Mouse (Mus musculus) CH12F3 (cell line): ENCODE measurements around the gene A830031A19Rik.

Source experiments
- in situ Hi-C: fragments of 300-500 bp; cut with MboI; formaldehyde crosslinking; loops from 2 replicates; pipeline ENCODE4 v1.14.3; 2020; ENCODE audit warnings: low sequenced_read_pairs

The A830031A19Rik gene

GRCm38 (mm10) chr11:24074634-24075104, at the start of gene A830031A19Rik:
TSS of gene A830031A19Rik (minus strand) at chr11:24075054.
- in situ Hi-C loops, result no loop called here

- in situ Hi-C loops, result no loop called here
These were observed 49.1 kb upstream of the A830031A19Rik start for GRCm38 (mm10) chr11:24123991-24124390.

GRCm38 (mm10) chr11:24122899-24123298, 48.0 kb upstream of the A830031A19Rik start:
- in situ Hi-C loops, result no loop called here

GRCm38 (mm10) chr11:24121136-24121535, 46.3 kb upstream of the A830031A19Rik start:
- in situ Hi-C loops, result no loop called here

GRCm38 (mm10) chr11:24116582-24117318, 41.9 kb upstream of the A830031A19Rik start:
- in situ Hi-C loops, result no loop called here

- in situ Hi-C loops, result no loop called here
These were observed 41.2 kb upstream of the A830031A19Rik start for GRCm38 (mm10) chr11:24116041-24116440.

- in situ Hi-C loops, result no loop called here
These were observed 40.3 kb upstream of the A830031A19Rik start for GRCm38 (mm10) chr11:24115017-24115752.

- in situ Hi-C loops, result no loop called here
These were observed 36.9 kb upstream of the A830031A19Rik start for GRCm38 (mm10) chr11:24111720-24112119.

- in situ Hi-C loops, result no loop called here
These were observed 35.3 kb upstream of the A830031A19Rik start for GRCm38 (mm10) chr11:24110113-24110512.

- in situ Hi-C loops, result no loop called here
These were observed 34.5 kb upstream of the A830031A19Rik start for GRCm38 (mm10) chr11:24109388-24109787.

GRCm38 (mm10) chr11:24108974-24109373, 34.1 kb upstream of the A830031A19Rik start:
- in situ Hi-C loops, result no loop called here

- in situ Hi-C loops, result no loop called here
These were observed 32.6 kb upstream of the A830031A19Rik start for GRCm38 (mm10) chr11:24107414-24107813.

GRCm38 (mm10) chr11:24103128-24103742, 28.4 kb upstream of the A830031A19Rik start:
- in situ Hi-C loops, result no loop called here

GRCm38 (mm10) chr11:24102372-24102771, 27.5 kb upstream of the A830031A19Rik start:
- in situ Hi-C loops, result no loop called here

- in situ Hi-C loops, result no loop called here
These were observed 26.8 kb upstream of the A830031A19Rik start for GRCm38 (mm10) chr11:24101625-24102024.

GRCm38 (mm10) chr11:24100449-24101070, 25.7 kb upstream of the A830031A19Rik start:
- in situ Hi-C loops, result no loop called here

GRCm38 (mm10) chr11:24099886-24100293, 25.0 kb upstream of the A830031A19Rik start:
- in situ Hi-C loops, result no loop called here

- in situ Hi-C loops, result no loop called here
These were observed 24.4 kb upstream of the A830031A19Rik start for GRCm38 (mm10) chr11:24099215-24099614.

GRCm38 (mm10) chr11:24098662-24099061, 23.8 kb upstream of the A830031A19Rik start:
- in situ Hi-C loops, result no loop called here

- in situ Hi-C loops, result no loop called here
These were observed 23.2 kb upstream of the A830031A19Rik start for GRCm38 (mm10) chr11:24098069-24098468.

- in situ Hi-C loops, result no loop called here
These were observed 22.2 kb upstream of the A830031A19Rik start for GRCm38 (mm10) chr11:24097026-24097425.
